In the genomic region with DNA sequence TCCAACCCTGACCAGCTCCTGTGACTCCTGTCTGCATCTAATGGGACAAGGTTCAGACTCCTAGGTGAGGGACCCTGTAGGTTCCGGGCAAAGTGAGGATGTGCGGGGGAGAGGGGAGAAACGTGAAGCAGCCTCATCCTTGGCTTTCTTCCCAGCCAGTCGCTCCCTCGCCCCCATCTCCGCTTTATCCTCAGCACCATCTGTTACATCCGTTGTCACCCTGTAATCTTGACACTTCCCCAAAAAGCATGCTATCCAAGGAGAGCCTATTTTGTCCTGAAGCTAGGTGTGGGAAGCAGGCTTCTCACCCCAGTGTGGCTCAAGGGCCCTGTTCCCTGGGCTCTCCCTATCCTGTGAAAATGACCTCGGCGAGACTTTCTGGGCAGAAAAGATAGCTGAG, we compare ENCODE assay signal across 12 mouse cellular contexts. TPM values are rescaled to one million over a fixed set of nuclear protein-coding genes. Genes with fewer than 3 reads are reported as not detected.
DNase-seq lines count a peak whose midpoint lies in the region; ATAC-seq and TF ChIP-seq lines count a peak whose summit lies in the region.
"Had no signal": no experiment of that assay in that cellular context is flagged by ENCODE, and none has a peak within 500 bp of the region (broad histone marks: within the 10 kb centered on the region; RNA-seq: fewer than 3 reads in every experiment).

No protein-coding gene starts in this region.

- peak; percentile 98 to 99 for TF ChIP-seq EP300 in MEL (IDR thresholded peaks at IDR 0.05; ENCODE audit: low read depth in 1 of 2, low read length in 2 of 2)

- no peak for ATAC-seq in forebrain, postnatal 0 days
- no peak for ATAC-seq in forebrain, embryonic 11.5 days (replicated peaks; ENCODE audit: low FRiP score)
- ATAC-seq in limb, embryonic 12.5 days (ENCODE audit: insufficient number of reproducible peaks, insufficient read depth, low FRiP score, low TSS enrichment, low read depth), result no peak

- no peaks in the 10 kb centered on the region for H3K36me3 ChIP-seq in forebrain, postnatal 0 days (ENCODE audit: insufficient read depth)
- H3K36me3 ChIP-seq in forebrain, embryonic 11.5 days (ENCODE audit: control insufficient read depth, insufficient read depth, low read length), result no peaks in the 10 kb centered on the region
- H3K36me3 ChIP-seq in MEL (ENCODE audit: control insufficient read depth in 1 of 2, insufficient read depth in 2 of 2, low read length in 2 of 2), result peaks cover 6 to 56% of the 10 kb centered on the region in 2 experiments
- H3K36me3 ChIP-seq in limb, embryonic 12.5 days, result 0 out of 2 replicates have a peak, but pooled peaks cover 3% of the 10 kb centered on the region
- no peaks in the 10 kb centered on the region for H3K36me3 ChIP-seq in midbrain, embryonic 10.5 days

- no peak for TF ChIP-seq RAD21 in MEL (IDR thresholded peaks at IDR 0.05; ENCODE audit: low read depth, low read length)

- peak overlapping the region; percentile 15; the same call in 1 of the 2 replicates for H3K4me2 ChIP-seq in forebrain, postnatal 0 days (ENCODE audit: low read depth)
- no peak overlapping the region for H3K4me2 ChIP-seq in forebrain, embryonic 11.5 days (ENCODE audit: low read depth, low read length, severe bottlenecking)
- peak overlapping the region; percentile 21; the same call in 1 of the 2 replicates for H3K4me2 ChIP-seq in limb, embryonic 12.5 days

- H3K4me3 ChIP-seq in forebrain, postnatal 0 days (ENCODE audit: low read depth, low read length), result no peak overlapping the region
- no peak overlapping the region for H3K4me3 ChIP-seq in forebrain, embryonic 11.5 days (ENCODE audit: low read depth, low read length)
- peak overlapping the region; percentile 70 to 75 for H3K4me3 ChIP-seq in MEL (ENCODE audit: control insufficient read depth in 1 of 2, insufficient read depth in 1 of 2, low read depth in 2 of 2, low read length in 2 of 2)
- H3K4me3 ChIP-seq in cortical plate, adult 2 months (ENCODE audit: insufficient read depth, low read length), result peak overlapping the region; percentile 8; the same call in 1 of the 2 replicates
- H3K4me3 ChIP-seq in limb, embryonic 12.5 days (replicated peaks), result no peak overlapping the region
- H3K4me3 ChIP-seq in midbrain, embryonic 10.5 days, result no peak overlapping the region

- H3K9ac ChIP-seq in forebrain, postnatal 0 days, result no peak overlapping the region
- H3K9ac ChIP-seq in forebrain, embryonic 11.5 days (ENCODE audit: low read length), result no peak overlapping the region
- peak overlapping the region; percentile 95 for H3K9ac ChIP-seq in MEL (ENCODE audit: control insufficient read depth, low read depth, low read length, poor library complexity, severe bottlenecking)
- no peak overlapping the region for H3K9ac ChIP-seq in limb, embryonic 12.5 days (replicated peaks)

- 46% methylated on average over 9 of the region's 9 CpGs for WGBS in forebrain, postnatal 0 days
- 90% methylated on average over 9 of the region's 9 CpGs for WGBS in forebrain, embryonic 11.5 days
- WGBS in limb, embryonic 12.5 days, result 43% methylated on average over 9 of the region's 9 CpGs
- WGBS in midbrain, embryonic 10.5 days, result 82% methylated on average over 9 of the region's 9 CpGs

- no peaks in the 10 kb centered on the region for H3K27me3 ChIP-seq in forebrain, postnatal 0 days (ENCODE audit: insufficient read depth, low read length)
- no peaks in the 10 kb centered on the region for H3K27me3 ChIP-seq in forebrain, embryonic 11.5 days (ENCODE audit: control insufficient read depth, insufficient read depth, low read length)
- no peaks in the 10 kb centered on the region for H3K27me3 ChIP-seq in MEL (ENCODE audit: control insufficient read depth in 1 of 2, insufficient read depth in 2 of 2, low read length in 2 of 2)
- H3K27me3 ChIP-seq in limb, embryonic 12.5 days, result no peaks in the 10 kb centered on the region
- H3K27me3 ChIP-seq in midbrain, embryonic 10.5 days (ENCODE audit: low read depth, poor library complexity, severe bottlenecking), result peaks cover 25% of the 10 kb centered on the region

- peaks cover 85% of the 10 kb centered on the region for H3K79me2 ChIP-seq in MEL (ENCODE audit: control insufficient read depth, insufficient read depth, low read length, poor library complexity)

- no peak for DNase-seq in forebrain, postnatal 0 days
- no peak for DNase-seq in forebrain, embryonic 11.5 days (ENCODE audit: low spot score)
- DNase-seq in MEL (ENCODE audit: low read depth, low spot score), result peak; percentile 95
- no peak for DNase-seq in urinary bladder, postnatal 10 days (ENCODE audit: low spot score)
- no peak for DNase-seq in midbrain, embryonic 10.5 days (ENCODE audit: low spot score)
- DNase-seq in lung, postnatal 4 days, result no peak
- DNase-seq: heart, postnatal 36 days had no signal

- no peaks in the 10 kb centered on the region for H3K9me3 ChIP-seq in forebrain, postnatal 0 days (ENCODE audit: low read length)
- no peaks in the 10 kb centered on the region for H3K9me3 ChIP-seq in forebrain, embryonic 11.5 days (ENCODE audit: control insufficient read depth, low read length)
- H3K9me3 ChIP-seq in MEL (replicated peaks; ENCODE audit: insufficient read depth, low read length), result no peaks in the 10 kb centered on the region
- H3K9me3 ChIP-seq in limb, embryonic 12.5 days, result no peaks in the 10 kb centered on the region
- H3K9me3 ChIP-seq in midbrain, embryonic 10.5 days (replicated peaks), result no peaks in the 10 kb centered on the region

- peak in 1 of 2 experiments; percentile 44; a peak in 1 of 4 replicates for TF ChIP-seq POLR2A in MEL (IDR thresholded peaks at IDR 0.05; ENCODE audit: control insufficient read depth in 1 of 2, insufficient read depth in 1 of 2, low read depth in 1 of 2, low read length in 2 of 2, poor library complexity in 1 of 2)
- TF ChIP-seq POLR2A in cortical plate, adult 2 months (IDR thresholded peaks at IDR 0.05; ENCODE audit: extremely low read depth, insufficient read depth, low read length), result no peak

- peaks cover 14% of the 10 kb centered on the region for H3K4me1 ChIP-seq in forebrain, postnatal 0 days (ENCODE audit: insufficient read depth)
- 0 out of 2 replicates have a peak, but pooled peaks cover 11% of the 10 kb centered on the region for H3K4me1 ChIP-seq in forebrain, embryonic 11.5 days (replicated peaks; ENCODE audit: control insufficient read depth, insufficient read depth, low read length)
- H3K4me1 ChIP-seq in MEL (ENCODE audit: control insufficient read depth in 1 of 2, insufficient read depth in 2 of 2, low read length in 2 of 2), result peaks cover 28 to 62% of the 10 kb centered on the region in 2 experiments
- peaks cover 21% of the 10 kb centered on the region for H3K4me1 ChIP-seq in cortical plate, adult 2 months (ENCODE audit: control insufficient read depth, insufficient read depth, low read length)
- H3K4me1 ChIP-seq in limb, embryonic 12.5 days (replicated peaks), result peaks cover 67% of the 10 kb centered on the region
- peaks cover 67% of the 10 kb centered on the region for H3K4me1 ChIP-seq in midbrain, embryonic 10.5 days

- no peak overlapping the region for H3K27ac ChIP-seq in forebrain, postnatal 0 days (ENCODE audit: low read depth, low read length)
- no peak overlapping the region for H3K27ac ChIP-seq in forebrain, embryonic 11.5 days (ENCODE audit: low read depth, low read length)
- peak overlapping the region; percentile 98 for H3K27ac ChIP-seq in MEL (ENCODE audit: control insufficient read depth, low read depth, low read length)
- H3K27ac ChIP-seq in cortical plate, adult 2 months (ENCODE audit: insufficient read depth, low read length), result peak overlapping the region; percentile 37
- peak overlapping the region; percentile 59; the same call in 1 of the 2 replicates for H3K27ac ChIP-seq in limb, embryonic 12.5 days
- no peak overlapping the region for H3K27ac ChIP-seq in midbrain, embryonic 10.5 days (replicated peaks)

- TF ChIP-seq CTCF in forebrain, postnatal 0 days (IDR thresholded peaks at IDR 0.05; ENCODE audit: low read depth), result no peak
- no peak for TF ChIP-seq CTCF in MEL (IDR thresholded peaks at IDR 0.05 in 2 of 3, conservative IDR thresholded peaks at IDR 0.05 in 1 of 3; ENCODE audit: control insufficient read depth in 1 of 3, insufficient read depth in 1 of 3, low read depth in 2 of 3, low read length in 3 of 3, poor library complexity in 1 of 3, severe bottlenecking in 1 of 3)
- no peak for TF ChIP-seq CTCF in cortical plate, adult 2 months (IDR thresholded peaks at IDR 0.05; ENCODE audit: extremely low read depth, insufficient read depth, low read length)

RNA-seq across cellular contexts. Expression of gene Sept8, which starts 3.9 kb away (rescaled TPM):
- 37.2 and 40.9 TPM in 2 replicates for total RNA-seq in forebrain, postnatal 0 days (2014; rRNA removed)
- polyA plus RNA-seq in forebrain, postnatal 0 days (2015; fragmentation: Nextera tagmentation; extraction: Ambion mirVana), result 13.5 and 18.2 TPM in 2 replicates
- polyA plus RNA-seq in forebrain, embryonic 11.5 days (2014; fragmentation: Nextera tagmentation; extraction: Ambion mirVana), result 22.5 and 24.4 TPM in 2 replicates
- total RNA-seq in MEL (2012; rRNA removed), result 199 and 278 TPM in 2 replicates
- 100 to 1,000 TPM; 196 to 294 TPM for polyA plus RNA-seq in MEL (2012; ENCODE audit: insufficient read depth in 1 of 2, insufficient read length in 2 of 2, low read depth in 1 of 2, low replicate concordance in 2 of 2, missing spikeins in 1 of 2)
- 379 TPM in 2 replicates for polyA plus RNA-seq in cortical plate, adult 2 months (2012; rRNA removed)
- 36.7 and 41.8 TPM in 2 replicates for polyA plus RNA-seq in limb, embryonic 12.5 days (2016; fragmentation: Nextera tagmentation; extraction: Ambion mirVana)
- polyA plus RNA-seq in midbrain, embryonic 10.5 days (2016; fragmentation: Nextera tagmentation; extraction: Ambion mirVana), result 17.3 and 18.0 TPM in 2 replicates

RNA-seq across cellular contexts. Expression of gene Sowaha, which starts 42.9 kb away (rescaled TPM):
- 13.2 and 13.5 TPM in 2 replicates for total RNA-seq in forebrain, postnatal 0 days (2014; rRNA removed)
- polyA plus RNA-seq in forebrain, postnatal 0 days (2015; fragmentation: Nextera tagmentation; extraction: Ambion mirVana), result 5.0 and 7.9 TPM in 2 replicates
- 0.76 and 0.77 TPM in 2 replicates for polyA plus RNA-seq in forebrain, embryonic 11.5 days (2014; fragmentation: Nextera tagmentation; extraction: Ambion mirVana)
- total RNA-seq in MEL (2012; rRNA removed), result not detected in 2 replicates
- not detected for polyA plus RNA-seq in MEL (2012; ENCODE audit: insufficient read depth in 1 of 2, insufficient read length in 2 of 2, low read depth in 1 of 2, low replicate concordance in 2 of 2, missing spikeins in 1 of 2)
- polyA plus RNA-seq in cortical plate, adult 2 months (2012; rRNA removed), result 54.0 and 56.1 TPM in 2 replicates
- 0.24 and 0.32 TPM in 2 replicates for polyA plus RNA-seq in limb, embryonic 12.5 days (2016; fragmentation: Nextera tagmentation; extraction: Ambion mirVana)
- polyA plus RNA-seq in midbrain, embryonic 10.5 days (2016; fragmentation: Nextera tagmentation; extraction: Ambion mirVana), result 0.19 and 0.26 TPM in 2 replicates

RNA-seq across cellular contexts. Expression of gene Gm9945, which starts 43.0 kb away (rescaled TPM):
- not detected in 2 replicates for total RNA-seq in forebrain, postnatal 0 days (2014; rRNA removed)
- 0.15 and 0.28 TPM in 2 replicates for polyA plus RNA-seq in forebrain, postnatal 0 days (2015; fragmentation: Nextera tagmentation; extraction: Ambion mirVana)
- not detected in 2 replicates for polyA plus RNA-seq in forebrain, embryonic 11.5 days (2014; fragmentation: Nextera tagmentation; extraction: Ambion mirVana)
- not detected in 2 replicates for total RNA-seq in MEL (2012; rRNA removed)
- not detected for polyA plus RNA-seq in MEL (2012; ENCODE audit: insufficient read depth in 1 of 2, insufficient read length in 2 of 2, low read depth in 1 of 2, low replicate concordance in 2 of 2, missing spikeins in 1 of 2)
- polyA plus RNA-seq in cortical plate, adult 2 months (2012; rRNA removed), result 0.48 and 0.81 TPM in 2 replicates
- not detected in 2 replicates for polyA plus RNA-seq in limb, embryonic 12.5 days (2016; fragmentation: Nextera tagmentation; extraction: Ambion mirVana)
- polyA plus RNA-seq in midbrain, embryonic 10.5 days (2016; fragmentation: Nextera tagmentation; extraction: Ambion mirVana), result not detected in 2 replicates
- total RNA-seq: heart, postnatal 36 days had no signal
- polyA plus RNA-seq: embryonic facial prominence, embryonic 14.5 days; limb, embryonic 11.5 days; spleen, adult 2 months had no signal

RNA-seq across cellular contexts. Expression of gene Kif3a, which starts 44.2 kb away (rescaled TPM):
- 103 and 118 TPM in 2 replicates for total RNA-seq in forebrain, postnatal 0 days (2014; rRNA removed)
- polyA plus RNA-seq in forebrain, postnatal 0 days (2015; fragmentation: Nextera tagmentation; extraction: Ambion mirVana), result 241 and 330 TPM in 2 replicates
- 78.6 and 85.6 TPM in 2 replicates for polyA plus RNA-seq in forebrain, embryonic 11.5 days (2014; fragmentation: Nextera tagmentation; extraction: Ambion mirVana)
- total RNA-seq in MEL (2012; rRNA removed), result 13.6 and 14.2 TPM in 2 replicates
- 10 to 100 TPM; 17.1 to 88.3 TPM for polyA plus RNA-seq in MEL (2012; ENCODE audit: insufficient read depth in 1 of 2, insufficient read length in 2 of 2, low read depth in 1 of 2, low replicate concordance in 2 of 2, missing spikeins in 1 of 2)
- polyA plus RNA-seq in cortical plate, adult 2 months (2012; rRNA removed), result 98.7 and 107 TPM in 2 replicates
- polyA plus RNA-seq in limb, embryonic 12.5 days (2016; fragmentation: Nextera tagmentation; extraction: Ambion mirVana), result 80.7 and 84.6 TPM in 2 replicates
- 77.3 and 94.6 TPM in 2 replicates for polyA plus RNA-seq in midbrain, embryonic 10.5 days (2016; fragmentation: Nextera tagmentation; extraction: Ambion mirVana)

RNA-seq across cellular contexts. Expression of gene Gm9837, which starts 52.7 kb away (rescaled TPM):
- total RNA-seq in forebrain, postnatal 0 days (2014; rRNA removed), result 1.7 TPM in 1 of 2 replicates, not detected in the other
- polyA plus RNA-seq in forebrain, postnatal 0 days (2015; fragmentation: Nextera tagmentation; extraction: Ambion mirVana), result not detected in 2 replicates
- not detected in 2 replicates for polyA plus RNA-seq in forebrain, embryonic 11.5 days (2014; fragmentation: Nextera tagmentation; extraction: Ambion mirVana)
- not detected in 2 replicates for total RNA-seq in MEL (2012; rRNA removed)
- not detected for polyA plus RNA-seq in MEL (2012; ENCODE audit: insufficient read depth in 1 of 2, insufficient read length in 2 of 2, low read depth in 1 of 2, low replicate concordance in 2 of 2, missing spikeins in 1 of 2)
- polyA plus RNA-seq in cortical plate, adult 2 months (2012; rRNA removed), result not detected in 2 replicates
- polyA plus RNA-seq in limb, embryonic 12.5 days (2016; fragmentation: Nextera tagmentation; extraction: Ambion mirVana), result not detected in 2 replicates
- not detected in 2 replicates for polyA plus RNA-seq in midbrain, embryonic 10.5 days (2016; fragmentation: Nextera tagmentation; extraction: Ambion mirVana)
- total RNA-seq: heart, postnatal 36 days had no signal
- polyA plus RNA-seq: embryonic facial prominence, embryonic 14.5 days; limb, embryonic 11.5 days; spleen, adult 2 months had no signal

Comparison
In these comparisons a context has a peak if more than half of its experiments do, and no peak if none do; other contexts are left out.
1. H3K27ac ChIP-seq: peak in MEL (single experiment), cortical plate, adult 2 months (single experiment) and limb, embryonic 12.5 days (single experiment); none in forebrain, postnatal 0 days (single experiment), forebrain, embryonic 11.5 days (single experiment) and midbrain, embryonic 10.5 days (single experiment).
2. H3K4me3 ChIP-seq: peak in MEL (2 of 2) and cortical plate, adult 2 months (single experiment); none in forebrain, postnatal 0 days (single experiment), forebrain, embryonic 11.5 days (single experiment), limb, embryonic 12.5 days (single experiment) and midbrain, embryonic 10.5 days (single experiment).